Mouse (Mus musculus): ENCODE data around the gene AC124502.3.

DNA sequence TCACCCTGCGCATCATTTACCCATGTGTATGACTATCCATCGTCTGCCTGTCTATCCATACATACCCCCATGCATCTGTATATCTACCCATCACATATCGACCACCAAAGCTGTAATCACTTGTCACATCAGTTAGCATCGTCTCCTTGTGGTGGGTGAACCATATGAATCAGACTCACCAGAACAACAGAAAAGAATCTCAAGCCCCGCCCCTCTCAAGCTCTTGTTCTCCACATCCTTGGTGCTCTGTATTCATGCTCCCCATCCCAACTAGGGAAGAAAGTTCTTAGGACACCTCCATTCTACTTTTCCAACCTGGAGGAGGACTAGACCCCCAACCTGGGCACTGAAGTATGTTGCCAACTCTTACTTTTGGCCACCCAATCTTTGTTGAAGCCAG, 23.4 kb downstream of the AC124502.3 start:
- TF ChIP-seq POLR2A (IDR thresholded peaks at IDR 0.05; ENCODE audit: insufficient read length, low read depth) (no peak), USF1 (IDR thresholded peaks at IDR 0.05; ENCODE audit: low read depth) (no peak), MYOG (IDR thresholded peaks at IDR 0.05; ENCODE audit: control insufficient read depth in 1 of 3, insufficient read depth in 1 of 3, insufficient read length in 2 of 3, low read depth in 2 of 3) (no peak), E2F4 (IDR thresholded peaks at IDR 0.05; ENCODE audit: insufficient read depth) (no peak), POLR2AphosphoS2 (IDR thresholded peaks at IDR 0.05; ENCODE audit: insufficient read length, low read depth) (no peak)
